Mouse (Mus musculus): ENCODE data around the gene Gm13723. TPM values are rescaled to one million over a fixed set of nuclear protein-coding genes. Genes with fewer than 3 reads are reported as not detected.

The Gm13723 gene
- not detected for polyA plus RNA-seq (2014; fragmentation: Illumina TruSeq; extraction: RNeasy Lipid Tissue Mini Kit (QIAGEN cat#74804); ENCODE audit: insufficient read depth, low read depth, low replicate concordance)

DNA sequence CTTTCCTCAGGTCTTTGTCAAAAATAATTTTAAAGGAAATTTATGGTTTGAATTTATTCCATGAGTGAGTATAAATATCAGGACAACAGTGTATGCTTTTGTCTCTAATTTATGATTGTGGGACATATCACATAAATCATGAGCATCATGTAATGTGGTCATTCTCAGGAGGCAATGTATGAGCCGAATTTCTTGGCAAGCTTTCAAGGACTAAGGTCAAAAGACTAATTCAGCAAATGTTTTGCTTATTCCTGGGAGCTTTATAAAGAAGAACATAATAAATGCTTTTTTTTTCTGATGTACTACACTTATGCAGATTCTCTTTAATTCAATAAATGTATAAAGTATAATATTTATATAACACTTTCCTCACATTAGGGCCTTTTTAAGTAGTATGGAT is at the start of gene Gm13723:
TSS of gene Gm13723 (minus strand) at position 101 of the 400 bp plus-strand sequence.

DNA sequence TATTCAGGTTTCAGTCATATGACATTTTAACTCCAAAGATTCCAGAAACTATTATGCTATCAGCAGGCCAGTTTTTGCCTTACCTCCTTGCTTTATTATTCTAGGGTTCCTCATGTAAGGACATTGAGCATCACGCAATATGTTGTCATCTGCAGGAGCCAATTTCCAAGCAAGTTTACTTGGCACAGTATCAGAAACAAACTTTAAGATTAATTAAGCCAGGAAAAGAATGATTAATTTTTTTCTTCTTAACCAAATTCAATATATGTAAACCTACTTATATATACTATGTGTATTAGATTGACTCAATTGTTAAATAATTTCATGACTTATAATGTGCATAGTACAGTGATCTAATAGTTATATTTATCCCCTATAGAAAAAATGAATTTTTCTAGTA is 17.5 kb upstream of the Gm13723 start, which contains the start of gene Olfr1097:
TSS of gene Olfr1097 (minus strand) at position 101 of the 400 bp plus-strand sequence.

GRCm38 (mm10) chr2:86851596-86851995 is 23.0 kb downstream of the Gm13723 start, which contains the start of gene Olfr1095:
Gene Olfr1095, minus strand, starts transcription at chr2:86851696.

DNA sequence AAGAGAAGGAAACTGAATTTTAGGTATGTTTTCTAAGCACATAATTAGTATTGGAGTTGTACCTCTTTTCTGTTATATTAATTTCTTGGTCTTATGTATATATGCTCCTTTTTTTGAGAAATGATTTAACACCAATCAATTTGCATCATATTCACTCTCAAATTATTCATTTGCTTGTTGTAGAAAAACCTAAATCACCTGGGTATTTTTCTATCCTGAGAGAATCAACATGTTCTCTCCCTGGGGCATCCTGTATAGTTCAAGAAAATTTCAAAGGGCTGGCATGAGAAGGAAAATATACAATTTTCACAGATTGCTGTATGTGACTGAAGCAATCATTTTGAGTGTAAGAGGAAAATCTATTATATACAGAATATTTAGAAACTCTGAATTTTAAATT is 50.2 kb downstream of the Gm13723 start, which contains the start of gene Olfr1094:
TSS of gene Olfr1094 (plus strand) at position 301 of the 400 bp plus-strand sequence.

Other genes with a start within 250 kb of the Gm13723 start
- not detected for gene Olfr1084, start 235.1 kb downstream of the Gm13723 start, polyA plus RNA-seq (2014; fragmentation: Illumina TruSeq; extraction: RNeasy Lipid Tissue Mini Kit (QIAGEN cat#74804); ENCODE audit: insufficient read depth, low read depth, low replicate concordance)
- not detected for gene Olfr1085, start 212.8 kb downstream of the Gm13723 start, polyA plus RNA-seq (2014; fragmentation: Illumina TruSeq; extraction: RNeasy Lipid Tissue Mini Kit (QIAGEN cat#74804); ENCODE audit: insufficient read depth, low read depth, low replicate concordance)
- not detected for gene Olfr1086, start 194.7 kb downstream of the Gm13723 start, polyA plus RNA-seq (2014; fragmentation: Illumina TruSeq; extraction: RNeasy Lipid Tissue Mini Kit (QIAGEN cat#74804); ENCODE audit: insufficient read depth, low read depth, low replicate concordance)
- not detected for gene Olfr1087, start 176.4 kb downstream of the Gm13723 start, polyA plus RNA-seq (2014; fragmentation: Illumina TruSeq; extraction: RNeasy Lipid Tissue Mini Kit (QIAGEN cat#74804); ENCODE audit: insufficient read depth, low read depth, low replicate concordance)
- gene Olfr1089, start 141.1 kb downstream of the Gm13723 start, polyA plus RNA-seq (2014; fragmentation: Illumina TruSeq; extraction: RNeasy Lipid Tissue Mini Kit (QIAGEN cat#74804); ENCODE audit: insufficient read depth, low read depth, low replicate concordance): not detected
- gene Olfr1090, start 115.8 kb downstream of the Gm13723 start, polyA plus RNA-seq (2014; fragmentation: Illumina TruSeq; extraction: RNeasy Lipid Tissue Mini Kit (QIAGEN cat#74804); ENCODE audit: insufficient read depth, low read depth, low replicate concordance): not detected
- gene Olfr1093, start 92.3 kb downstream of the Gm13723 start, polyA plus RNA-seq (2014; fragmentation: Illumina TruSeq; extraction: RNeasy Lipid Tissue Mini Kit (QIAGEN cat#74804); ENCODE audit: insufficient read depth, low read depth, low replicate concordance): not detected
- not detected for gene Olfr141, start 64.8 kb downstream of the Gm13723 start, polyA plus RNA-seq (2014; fragmentation: Illumina TruSeq; extraction: RNeasy Lipid Tissue Mini Kit (QIAGEN cat#74804); ENCODE audit: insufficient read depth, low read depth, low replicate concordance)
- gene Olfr1094, start 50.1 kb downstream of the Gm13723 start, polyA plus RNA-seq (2014; fragmentation: Illumina TruSeq; extraction: RNeasy Lipid Tissue Mini Kit (QIAGEN cat#74804); ENCODE audit: insufficient read depth, low read depth, low replicate concordance): not detected
- not detected for gene Olfr1095, start 23.1 kb downstream of the Gm13723 start, polyA plus RNA-seq (2014; fragmentation: Illumina TruSeq; extraction: RNeasy Lipid Tissue Mini Kit (QIAGEN cat#74804); ENCODE audit: insufficient read depth, low read depth, low replicate concordance)
- not detected for gene Olfr1097, start 17.4 kb upstream of the Gm13723 start, polyA plus RNA-seq (2014; fragmentation: Illumina TruSeq; extraction: RNeasy Lipid Tissue Mini Kit (QIAGEN cat#74804); ENCODE audit: insufficient read depth, low read depth, low replicate concordance)
- gene Olfr1098, start 49.7 kb upstream of the Gm13723 start, polyA plus RNA-seq (2014; fragmentation: Illumina TruSeq; extraction: RNeasy Lipid Tissue Mini Kit (QIAGEN cat#74804); ENCODE audit: insufficient read depth, low read depth, low replicate concordance): not detected
- gene Olfr1099, start 85.9 kb upstream of the Gm13723 start, polyA plus RNA-seq (2014; fragmentation: Illumina TruSeq; extraction: RNeasy Lipid Tissue Mini Kit (QIAGEN cat#74804); ENCODE audit: insufficient read depth, low read depth, low replicate concordance): not detected
- not detected for gene Olfr1100, start 105.2 kb upstream of the Gm13723 start, polyA plus RNA-seq (2014; fragmentation: Illumina TruSeq; extraction: RNeasy Lipid Tissue Mini Kit (QIAGEN cat#74804); ENCODE audit: insufficient read depth, low read depth, low replicate concordance)
- not detected for gene Olfr1101, start 116.4 kb upstream of the Gm13723 start, polyA plus RNA-seq (2014; fragmentation: Illumina TruSeq; extraction: RNeasy Lipid Tissue Mini Kit (QIAGEN cat#74804); ENCODE audit: insufficient read depth, low read depth, low replicate concordance)
- gene Olfr1102, start 123.6 kb upstream of the Gm13723 start, polyA plus RNA-seq (2014; fragmentation: Illumina TruSeq; extraction: RNeasy Lipid Tissue Mini Kit (QIAGEN cat#74804); ENCODE audit: insufficient read depth, low read depth, low replicate concordance): not detected
- gene Olfr1104, start 152.3 kb upstream of the Gm13723 start, polyA plus RNA-seq (2014; fragmentation: Illumina TruSeq; extraction: RNeasy Lipid Tissue Mini Kit (QIAGEN cat#74804); ENCODE audit: insufficient read depth, low read depth, low replicate concordance): not detected
- gene Olfr1105, start 161.7 kb upstream of the Gm13723 start, polyA plus RNA-seq (2014; fragmentation: Illumina TruSeq; extraction: RNeasy Lipid Tissue Mini Kit (QIAGEN cat#74804); ENCODE audit: insufficient read depth, low read depth, low replicate concordance): not detected
- gene Olfr1106, start 177.5 kb upstream of the Gm13723 start, polyA plus RNA-seq (2014; fragmentation: Illumina TruSeq; extraction: RNeasy Lipid Tissue Mini Kit (QIAGEN cat#74804); ENCODE audit: insufficient read depth, low read depth, low replicate concordance): not detected
- gene Olfr1107, start 201.0 kb upstream of the Gm13723 start, polyA plus RNA-seq (2014; fragmentation: Illumina TruSeq; extraction: RNeasy Lipid Tissue Mini Kit (QIAGEN cat#74804); ENCODE audit: insufficient read depth, low read depth, low replicate concordance): not detected
- not detected for gene Olfr1109, start 221.2 kb upstream of the Gm13723 start, polyA plus RNA-seq (2014; fragmentation: Illumina TruSeq; extraction: RNeasy Lipid Tissue Mini Kit (QIAGEN cat#74804); ENCODE audit: insufficient read depth, low read depth, low replicate concordance)
- not detected for gene Olfr259, start 239.8 kb upstream of the Gm13723 start, polyA plus RNA-seq (2014; fragmentation: Illumina TruSeq; extraction: RNeasy Lipid Tissue Mini Kit (QIAGEN cat#74804); ENCODE audit: insufficient read depth, low read depth, low replicate concordance)

All from lung, adult 10 weeks (tissue).